Mouse (Mus musculus): ENCODE measurements at regions not wholly inside any gene's neighbourhood (a gene's known extent, or its start where the extent isn't known, plus 50 kb on each side); places are given as distances from the start of the nearest gene placed in this dataset.

- H3K9me3 ChIP-seq (ENCODE audit: control insufficient read depth, low read length): no peaks in the 10 kb centered on the region
- no peak overlapping the region for H3K4me2 ChIP-seq
- no peaks in the 10 kb centered on the region for H3K36me3 ChIP-seq (ENCODE audit: control insufficient read depth, insufficient read depth, low read length)
- H3K27ac ChIP-seq (ENCODE audit: low read depth, low read length): no peak overlapping the region
- no peaks in the 10 kb centered on the region for H3K27me3 ChIP-seq (ENCODE audit: control insufficient read depth, insufficient read depth, low read length)
- ATAC-seq (ENCODE audit: low FRiP score) (no peak), DNase-seq (ENCODE audit: low spot score, missing footprints) (no peak)
- WGBS: 73% methylated on average over 3 of the region's 3 CpGs
- no peak overlapping the region for H3K4me3 ChIP-seq (ENCODE audit: low read depth, low read length)
- H3K9ac ChIP-seq (ENCODE audit: low read length): no peak overlapping the region
- H3K4me1 ChIP-seq (ENCODE audit: control insufficient read depth, insufficient read depth, low read length): no peaks in the 10 kb centered on the region
These were observed 230.7 kb downstream of the Ajap1 start for GRCm38 (mm10) chr4:153251943-153252342.

GRCm38 (mm10) chr4:153251311-153251710, 231.3 kb downstream of the Ajap1 start:
- Histone ChIP-seq H3K27me3 (ENCODE audit: control insufficient read depth, insufficient read depth, low read length) (no peaks in the 10 kb centered on the region), H3K4me2 (no peak overlapping the region), H3K4me3 (ENCODE audit: low read depth, low read length) (no peak overlapping the region), H3K9me3 (ENCODE audit: control insufficient read depth, low read length) (no peaks in the 10 kb centered on the region), H3K36me3 (ENCODE audit: control insufficient read depth, insufficient read depth, low read length) (no peaks in the 10 kb centered on the region), H3K9ac (ENCODE audit: low read length) (no peak overlapping the region), H3K4me1 (ENCODE audit: control insufficient read depth, insufficient read depth, low read length) (no peaks in the 10 kb centered on the region), H3K27ac (ENCODE audit: low read depth, low read length) (no peak overlapping the region)
- DNase-seq (ENCODE audit: low spot score, missing footprints) (no peak), ATAC-seq (ENCODE audit: low FRiP score) (no peak)
- 46% methylated on average over 8 of the region's 8 CpGs for WGBS

- DNase-seq (ENCODE audit: low spot score, missing footprints): no peak
- ATAC-seq (ENCODE audit: low FRiP score): no peak
- H3K4me2 ChIP-seq: 0 out of 2 replicates have a peak overlapping the region, but pooled peaks have one; percentile 8
- no peaks in the 10 kb centered on the region for H3K9me3 ChIP-seq (ENCODE audit: control insufficient read depth, low read length)
- no peak overlapping the region for H3K4me3 ChIP-seq (ENCODE audit: low read depth, low read length)
- H3K36me3 ChIP-seq (ENCODE audit: control insufficient read depth, insufficient read depth, low read length): no peaks in the 10 kb centered on the region
- no peak overlapping the region for H3K27ac ChIP-seq (ENCODE audit: low read depth, low read length)
- H3K27me3 ChIP-seq (ENCODE audit: control insufficient read depth, insufficient read depth, low read length): no peaks in the 10 kb centered on the region
- H3K4me1 ChIP-seq (ENCODE audit: control insufficient read depth, insufficient read depth, low read length): peaks cover 4% of the 10 kb centered on the region; the same call in 1 of the 2 replicates
- WGBS: 12% methylated on average over 12 of the region's 12 CpGs
- no peak overlapping the region for H3K9ac ChIP-seq (ENCODE audit: low read length)
These were observed 245.9 kb downstream of the Ajap1 start for GRCm38 (mm10) chr4:153236680-153237079.

- no peak overlapping the region for H3K4me3 ChIP-seq (ENCODE audit: low read depth, low read length)
- ATAC-seq (ENCODE audit: low FRiP score): no peak
- WGBS: 74% methylated on average over 5 of the region's 5 CpGs
- no peaks in the 10 kb centered on the region for H3K9me3 ChIP-seq (ENCODE audit: control insufficient read depth, low read length)
- no peak overlapping the region for H3K27ac ChIP-seq (ENCODE audit: low read depth, low read length)
- no peak overlapping the region for H3K4me2 ChIP-seq
- H3K4me1 ChIP-seq (ENCODE audit: control insufficient read depth, insufficient read depth, low read length): peaks cover 6% of the 10 kb centered on the region; the same call in 1 of the 2 replicates
- no peaks in the 10 kb centered on the region for H3K27me3 ChIP-seq (ENCODE audit: control insufficient read depth, insufficient read depth, low read length)
- DNase-seq (ENCODE audit: low spot score, missing footprints): no peak
- no peaks in the 10 kb centered on the region for H3K36me3 ChIP-seq (ENCODE audit: control insufficient read depth, insufficient read depth, low read length)
- H3K9ac ChIP-seq (ENCODE audit: low read length): no peak overlapping the region
These were observed 248.8 kb downstream of the Ajap1 start for GRCm38 (mm10) chr4:153233762-153234161.

GRCm38 (mm10) chr4:153229221-153229620, 253.4 kb downstream of the Ajap1 start:
- no peak overlapping the region for H3K4me2 ChIP-seq
- H3K4me3 ChIP-seq (ENCODE audit: low read depth, low read length): no peak overlapping the region
- DNase-seq (ENCODE audit: low spot score, missing footprints) (no peak), ATAC-seq (ENCODE audit: low FRiP score) (no peak)
- no peak overlapping the region for H3K27ac ChIP-seq (ENCODE audit: low read depth, low read length)
- H3K9ac ChIP-seq (ENCODE audit: low read length): no peak overlapping the region
- no peaks in the 10 kb centered on the region for H3K36me3 ChIP-seq (ENCODE audit: control insufficient read depth, insufficient read depth, low read length)
- H3K9me3 ChIP-seq (ENCODE audit: control insufficient read depth, low read length): no peaks in the 10 kb centered on the region
- H3K4me1 ChIP-seq (ENCODE audit: control insufficient read depth, insufficient read depth, low read length): 0 out of 2 replicates have a peak, but pooled peaks cover 4% of the 10 kb centered on the region
- WGBS: 73% methylated on average over 5 of the region's 5 CpGs
- H3K27me3 ChIP-seq (ENCODE audit: control insufficient read depth, insufficient read depth, low read length): no peaks in the 10 kb centered on the region

GRCm38 (mm10) chr4:153227680-153228420, 254.8 kb downstream of the Ajap1 start:
- peak; percentile 26 for DNase-seq (ENCODE audit: low spot score, missing footprints)
- Histone ChIP-seq H3K4me2 (no peak overlapping the region), H3K9ac (ENCODE audit: low read length) (no peak overlapping the region), H3K4me1 (ENCODE audit: control insufficient read depth, insufficient read depth, low read length) (0 out of 2 replicates have a peak, but pooled peaks cover 4% of the 10 kb centered on the region), H3K36me3 (ENCODE audit: control insufficient read depth, insufficient read depth, low read length) (no peaks in the 10 kb centered on the region), H3K4me3 (ENCODE audit: low read depth, low read length) (no peak overlapping the region), H3K27ac (ENCODE audit: low read depth, low read length) (no peak overlapping the region), H3K9me3 (ENCODE audit: control insufficient read depth, low read length) (no peaks in the 10 kb centered on the region), H3K27me3 (ENCODE audit: control insufficient read depth, insufficient read depth, low read length) (no peaks in the 10 kb centered on the region)
- ATAC-seq (ENCODE audit: low FRiP score): no peak
- 77% methylated on average over 13 of the region's 13 CpGs for WGBS

- ATAC-seq (ENCODE audit: low FRiP score): no peak
These were observed 257.9 kb downstream of the Ajap1 start for GRCm38 (mm10) chr4:153224618-153225177.

GRCm38 (mm10) chr4:153223019-153223418, 259.6 kb downstream of the Ajap1 start:
- ATAC-seq (ENCODE audit: low FRiP score) (no peak), DNase-seq (ENCODE audit: low spot score, missing footprints) (peak; percentile 47)
- H3K9ac ChIP-seq (ENCODE audit: low read length): no peak overlapping the region
- H3K4me2 ChIP-seq: no peak overlapping the region
- 87% methylated on average over 5 of the region's 5 CpGs for WGBS
- no peak overlapping the region for H3K4me3 ChIP-seq (ENCODE audit: low read depth, low read length)
- H3K4me1 ChIP-seq (ENCODE audit: control insufficient read depth, insufficient read depth, low read length): no peaks in the 10 kb centered on the region
- H3K36me3 ChIP-seq (ENCODE audit: control insufficient read depth, insufficient read depth, low read length): no peaks in the 10 kb centered on the region
- H3K27me3 ChIP-seq (ENCODE audit: control insufficient read depth, insufficient read depth, low read length): no peaks in the 10 kb centered on the region
- H3K9me3 ChIP-seq (ENCODE audit: control insufficient read depth, low read length): no peaks in the 10 kb centered on the region
- no peak overlapping the region for H3K27ac ChIP-seq (ENCODE audit: low read depth, low read length)

More at GRCm38 (mm10) chr4:153224618-153225177, 257.9 kb downstream of the Ajap1 start:
- 19% methylated on average over 6 of the region's 6 CpGs for WGBS
- H3K4me2 ChIP-seq: no peak overlapping the region
- DNase-seq (ENCODE audit: low spot score, missing footprints): peak; percentile 81
- H3K9me3 ChIP-seq (ENCODE audit: control insufficient read depth, low read length): no peaks in the 10 kb centered on the region
- no peak overlapping the region for H3K27ac ChIP-seq (ENCODE audit: low read depth, low read length)
- no peaks in the 10 kb centered on the region for H3K36me3 ChIP-seq (ENCODE audit: control insufficient read depth, insufficient read depth, low read length)
- no peak overlapping the region for H3K4me3 ChIP-seq (ENCODE audit: low read depth, low read length)
- no peak overlapping the region for H3K9ac ChIP-seq (ENCODE audit: low read length)
- 0 out of 2 replicates have a peak, but pooled peaks cover 4% of the 10 kb centered on the region for H3K4me1 ChIP-seq (ENCODE audit: control insufficient read depth, insufficient read depth, low read length)
- H3K27me3 ChIP-seq (ENCODE audit: control insufficient read depth, insufficient read depth, low read length): no peaks in the 10 kb centered on the region

- Histone ChIP-seq H3K9ac (ENCODE audit: low read length) (no peak overlapping the region), H3K9me3 (ENCODE audit: control insufficient read depth, low read length) (no peaks in the 10 kb centered on the region), H3K4me1 (ENCODE audit: control insufficient read depth, insufficient read depth, low read length) (no peaks in the 10 kb centered on the region), H3K27ac (ENCODE audit: low read depth, low read length) (no peak overlapping the region), H3K4me3 (ENCODE audit: low read depth, low read length) (no peak overlapping the region), H3K36me3 (ENCODE audit: control insufficient read depth, insufficient read depth, low read length) (no peaks in the 10 kb centered on the region), H3K4me2 (no peak overlapping the region), H3K27me3 (ENCODE audit: control insufficient read depth, insufficient read depth, low read length) (no peaks in the 10 kb centered on the region)
- DNase-seq (ENCODE audit: low spot score, missing footprints): peak; percentile 57
- WGBS: 42% methylated on average over 5 of the region's 6 CpGs
- no peak for ATAC-seq (ENCODE audit: low FRiP score)
These were observed 262.1 kb downstream of the Ajap1 start for GRCm38 (mm10) chr4:153220485-153220884.
